In genomic region chr2:84933992-84934648, GRCm38 (mm10) we compare ENCODE assay signal across 31 mouse cellular contexts. TPM values are rescaled to one million over a fixed set of nuclear protein-coding genes. Genes with fewer than 3 reads are reported as not detected.
A peak's percentile ranks its signal among the peaks of the same experiment; 100 is the strongest.
DNase-seq lines count a peak whose midpoint lies in the region; ATAC-seq lines count a peak whose summit lies in the region.
"Had no signal": no experiment of that assay in that cellular context is flagged by ENCODE, and none has a peak within 500 bp of the region (broad histone marks: within the 10 kb centered on the region; RNA-seq: fewer than 3 reads in every experiment).

No protein-coding gene starts in this region.

- WGBS in heart, embryonic 13.5 days, result 54% methylated on average over 8 of the region's 8 CpGs
- WGBS in neural tube, embryonic 12.5 days, result 87% methylated on average over 8 of the region's 8 CpGs

- peak overlapping the region; percentile 54; the same call in 1 of the 2 replicates for H3K27ac ChIP-seq in heart, embryonic 13.5 days (replicated peaks)
- no peak overlapping the region for H3K27ac ChIP-seq in neural tube, embryonic 12.5 days
- H3K27ac ChIP-seq: embryonic facial prominence, embryonic 10.5 days; forebrain, embryonic 15.5 days; hindbrain, embryonic 12.5 days; lung, embryonic 15.5 days had no signal

- H3K27me3 ChIP-seq in heart, embryonic 13.5 days (replicated peaks), result no peaks in the 10 kb centered on the region
- H3K27me3 ChIP-seq in neural tube, embryonic 12.5 days (replicated peaks), result no peaks in the 10 kb centered on the region
- H3K27me3 ChIP-seq: forebrain, embryonic 15.5 days; hindbrain, embryonic 12.5 days; lung, embryonic 15.5 days; midbrain, embryonic 13.5 days had no signal

- ATAC-seq in heart, embryonic 13.5 days (ENCODE audit: extremely low read depth, insufficient number of reproducible peaks, low FRiP score, low TSS enrichment), result no peak
- no peak for ATAC-seq in neural tube, embryonic 12.5 days (ENCODE audit: low FRiP score, low read depth)
- ATAC-seq: forebrain, embryonic 15.5 days; intestine, postnatal 0 days had no signal

- no peak overlapping the region for H3K4me2 ChIP-seq in heart, embryonic 13.5 days
- no peak overlapping the region for H3K4me2 ChIP-seq in neural tube, embryonic 12.5 days (replicated peaks)
- H3K4me2 ChIP-seq: forebrain, embryonic 15.5 days; hindbrain, embryonic 12.5 days; lung, embryonic 15.5 days; midbrain, embryonic 13.5 days had no signal

- no peak for DNase-seq in heart, adult 18-20 months
- peak; percentile 34 to 45 for DNase-seq in kidney, adult 8-10 months
- no peak for DNase-seq in kidney, postnatal 14 days
- no peak for DNase-seq in neural tube, embryonic 10.5 days (ENCODE audit: extremely low spot score, low spot score)
- no peak for DNase-seq in thymus, postnatal 4 days
- DNase-seq: adrenal gland, adult 2 months; cerebellum, adult 11-12 months; cerebellum, postnatal 10 days; gastrocnemius, postnatal 10 days; layer of hippocampus, postnatal 36 days; liver, embryonic 13.5 days; lung, postnatal 36 days; thymus, postnatal 14 days had no signal

- no peak overlapping the region for H3K9ac ChIP-seq in heart, embryonic 13.5 days
- 0 out of 2 replicates have a peak overlapping the region, but pooled peaks have one; percentile 13 for H3K9ac ChIP-seq in neural tube, embryonic 12.5 days
- H3K9ac ChIP-seq: forebrain, embryonic 15.5 days; hindbrain, embryonic 12.5 days; liver, embryonic 13.5 days; lung, embryonic 15.5 days; midbrain, embryonic 13.5 days had no signal

- H3K36me3 ChIP-seq in heart, embryonic 13.5 days, result no peaks in the 10 kb centered on the region
- H3K36me3 ChIP-seq in neural tube, embryonic 12.5 days, result no peaks in the 10 kb centered on the region
- H3K36me3 ChIP-seq: forebrain, embryonic 15.5 days; hindbrain, embryonic 12.5 days; lung, embryonic 15.5 days; midbrain, embryonic 13.5 days had no signal

- H3K9me3 ChIP-seq in heart, embryonic 13.5 days, result no peaks in the 10 kb centered on the region
- no peaks in the 10 kb centered on the region for H3K9me3 ChIP-seq in neural tube, embryonic 12.5 days
- H3K9me3 ChIP-seq: embryonic facial prominence, embryonic 10.5 days; forebrain, embryonic 15.5 days; hindbrain, embryonic 12.5 days; liver, embryonic 13.5 days; lung, embryonic 15.5 days; midbrain, embryonic 13.5 days had no signal

- H3K4me3 ChIP-seq in heart, embryonic 13.5 days, result no peak overlapping the region
- no peak overlapping the region for H3K4me3 ChIP-seq in neural tube, embryonic 12.5 days
- H3K4me3 ChIP-seq: embryonic facial prominence, embryonic 10.5 days; forebrain, embryonic 15.5 days; hindbrain, embryonic 12.5 days; liver, embryonic 13.5 days; lung, embryonic 15.5 days; megakaryocyte, embryonic 14.5 days; midbrain, embryonic 13.5 days had no signal

- peaks cover 27% of the 10 kb centered on the region for H3K4me1 ChIP-seq in heart, embryonic 13.5 days
- no peaks in the 10 kb centered on the region; the same call in 1 of the 2 replicates for H3K4me1 ChIP-seq in neural tube, embryonic 12.5 days

RNA-seq across cellular contexts. Expression of gene Slc43a3, which starts 2.3 kb away (rescaled TPM):
- polyA plus RNA-seq in heart, embryonic 13.5 days (2015; fragmentation: Nextera tagmentation; extraction: Ambion mirVana), result 36.2 and 37.0 TPM in 2 replicates
- 10 to 100 TPM; 65.4 to 72.8 TPM for total RNA-seq in heart, adult 18-20 months (2021)
- polyA plus RNA-seq in neural tube, embryonic 12.5 days (2016; fragmentation: Nextera tagmentation; extraction: Ambion mirVana), result 14.9 and 15.9 TPM in 2 replicates

RNA-seq across cellular contexts. Expression of gene Prg2, which starts 46.1 kb away (rescaled TPM):
- 0.79 and 1.2 TPM in 2 replicates for polyA plus RNA-seq in heart, embryonic 13.5 days (2015; fragmentation: Nextera tagmentation; extraction: Ambion mirVana)
- not detected for total RNA-seq in heart, adult 18-20 months (2021)
- polyA plus RNA-seq in neural tube, embryonic 12.5 days (2016; fragmentation: Nextera tagmentation; extraction: Ambion mirVana), result 0.83 and 1.3 TPM in 2 replicates
- total RNA-seq: adrenal gland, adult 2 months; layer of hippocampus, adult 8-10 months; layer of hippocampus, postnatal 36 days; left cerebral cortex, postnatal 10 days had no signal
- polyA plus RNA-seq: adrenal gland, adult 2 months; C2C12; cortical plate, adult 2 months; forebrain, embryonic 15.5 days; heart, embryonic 14.5 days; intestine, postnatal 0 days; neural tube, embryonic 14.5 days; testis, adult 2 months had no signal

RNA-seq across cellular contexts. Expression of gene Rtn4rl2, which starts 47.6 kb away (rescaled TPM):
- polyA plus RNA-seq in heart, embryonic 13.5 days (2015; fragmentation: Nextera tagmentation; extraction: Ambion mirVana), result 0.72 and 0.99 TPM in 2 replicates
- 1 to 10 TPM; 3.0 to 3.5 TPM for total RNA-seq in heart, adult 18-20 months (2021)
- 9.5 and 14.7 TPM in 2 replicates for polyA plus RNA-seq in neural tube, embryonic 12.5 days (2016; fragmentation: Nextera tagmentation; extraction: Ambion mirVana)
- polyA plus RNA-seq: liver, embryonic 13.5 days had no signal

RNA-seq across cellular contexts. Expression of gene Prg3, which starts 53.9 kb away (rescaled TPM):
- polyA plus RNA-seq in heart, embryonic 13.5 days (2015; fragmentation: Nextera tagmentation; extraction: Ambion mirVana), result 0.16 and 0.20 TPM in 2 replicates
- total RNA-seq in heart, adult 18-20 months (2021), result not detected
- polyA plus RNA-seq in neural tube, embryonic 12.5 days (2016; fragmentation: Nextera tagmentation; extraction: Ambion mirVana), result 0.46 TPM in 1 of 2 replicates, not detected in the other
- total RNA-seq: adrenal gland, adult 2 months; gastrocnemius, postnatal 10 days; layer of hippocampus, adult 8-10 months; layer of hippocampus, postnatal 36 days; left cerebral cortex, postnatal 10 days; MEL had no signal
- polyA plus RNA-seq: adrenal gland, adult 2 months; C2C12; cortical plate, adult 2 months; embryonic facial prominence, embryonic 10.5 days; forebrain, embryonic 15.5 days; heart, embryonic 14.5 days; hindbrain, embryonic 12.5 days; intestine, postnatal 0 days; limb, embryonic 11.5 days; lung, embryonic 15.5 days; midbrain, embryonic 13.5 days; neural tube, embryonic 14.5 days; testis, adult 2 months had no signal

Comparison
In these comparisons a context has a peak if more than half of its experiments do, and no peak if none do; other contexts are left out.
1. DNase-seq: peak in kidney, adult 8-10 months (2 of 2); none in heart, adult 18-20 months (0 of 2), kidney, postnatal 14 days (single experiment), neural tube, embryonic 10.5 days (single experiment) and thymus, postnatal 4 days (single experiment).